Mouse (Mus musculus) liver, postnatal 0 days (tissue): ENCODE data around the gene Actr1a.

Experiments
- CTCF ChIP-seq: sonication (generic); IDR thresholded peaks from 2 replicates; pipeline ENCODE4 v1.5.1; 2016; ENCODE audit warnings: antibody characterized with exemption, low read depth
- EP300 ChIP-seq: IDR thresholded peaks from 2 replicates; pipeline ENCODE4 v1.6.1; 2016; ENCODE audit warnings: antibody characterized with exemption, low read depth, mild to moderate bottlenecking

- TF ChIP-seq CTCF (no peak), EP300 (no peak)
Observed at GRCm38 (mm10) chr19:46394712-46395108, 838 bp downstream of the Actr1a start.
